Mouse (Mus musculus): ENCODE data around the gene Rnf220. TPM values are rescaled to one million over a fixed set of nuclear protein-coding genes. Genes with fewer than 3 reads are reported as not detected.

Rnf220 gene
- total RNA-seq, 1 experiment from 2014 or later, result 68.8 TPM

GRCm38 (mm10) chr4:117438064-117438463 is 58.8 kb downstream of the Rnf220 start:
- DNase-seq, result no peak

GRCm38 (mm10) chr4:117436995-117437660 is 59.7 kb downstream of the Rnf220 start:
- DNase-seq, result no peak

GRCm38 (mm10) chr4:117434336-117434735 is 62.5 kb downstream of the Rnf220 start:
- DNase-seq, result no peak

GRCm38 (mm10) chr4:117429604-117430003 is 67.2 kb downstream of the Rnf220 start:
- no peak for DNase-seq

GRCm38 (mm10) chr4:117427540-117427939 is 69.3 kb downstream of the Rnf220 start:
- no peak for DNase-seq

- DNase-seq, result no peak
These were observed 75.8 kb downstream of the Rnf220 start for GRCm38 (mm10) chr4:117421077-117421476.

- DNase-seq, result no peak
These were observed 80.0 kb downstream of the Rnf220 start for GRCm38 (mm10) chr4:117416827-117417226.

- DNase-seq, result no peak
These were observed 86.8 kb downstream of the Rnf220 start for GRCm38 (mm10) chr4:117410049-117410410.

- no peak for DNase-seq
These were observed 87.5 kb downstream of the Rnf220 start for GRCm38 (mm10) chr4:117409144-117410048.

GRCm38 (mm10) chr4:117407945-117408344 is 88.9 kb downstream of the Rnf220 start:
- no peak for DNase-seq

- DNase-seq, result no peak
These were observed 90.9 kb downstream of the Rnf220 start for GRCm38 (mm10) chr4:117405999-117406398.

GRCm38 (mm10) chr4:117405211-117405610 is 91.6 kb downstream of the Rnf220 start:
- no peak for DNase-seq

GRCm38 (mm10) chr4:117403411-117403810 is 93.4 kb downstream of the Rnf220 start:
- DNase-seq, result no peak

GRCm38 (mm10) chr4:117397128-117397527 is 99.7 kb downstream of the Rnf220 start:
- no peak for DNase-seq

GRCm38 (mm10) chr4:117393027-117393426 is 103.8 kb downstream of the Rnf220 start:
- no peak for DNase-seq

- no peak for DNase-seq
These were observed 104.5 kb downstream of the Rnf220 start for GRCm38 (mm10) chr4:117392391-117392790.

GRCm38 (mm10) chr4:117391966-117392365 is 104.9 kb downstream of the Rnf220 start:
- no peak for DNase-seq

GRCm38 (mm10) chr4:117390850-117391795 is 105.7 kb downstream of the Rnf220 start:
- DNase-seq, result no peak

- DNase-seq, result peak; percentile 47
These were observed 107.4 kb downstream of the Rnf220 start for GRCm38 (mm10) chr4:117389264-117390054.

- DNase-seq, result no peak
These were observed 111.6 kb downstream of the Rnf220 start for GRCm38 (mm10) chr4:117385247-117385646.

GRCm38 (mm10) chr4:117381846-117382245 is 115.0 kb downstream of the Rnf220 start:
- DNase-seq, result no peak

- DNase-seq, result no peak
These were observed 116.3 kb downstream of the Rnf220 start for GRCm38 (mm10) chr4:117380558-117380935.

All from adrenal gland, postnatal 14 days (tissue).